ENCODE assay signal across 8 mouse cellular contexts in the genomic region with DNA sequence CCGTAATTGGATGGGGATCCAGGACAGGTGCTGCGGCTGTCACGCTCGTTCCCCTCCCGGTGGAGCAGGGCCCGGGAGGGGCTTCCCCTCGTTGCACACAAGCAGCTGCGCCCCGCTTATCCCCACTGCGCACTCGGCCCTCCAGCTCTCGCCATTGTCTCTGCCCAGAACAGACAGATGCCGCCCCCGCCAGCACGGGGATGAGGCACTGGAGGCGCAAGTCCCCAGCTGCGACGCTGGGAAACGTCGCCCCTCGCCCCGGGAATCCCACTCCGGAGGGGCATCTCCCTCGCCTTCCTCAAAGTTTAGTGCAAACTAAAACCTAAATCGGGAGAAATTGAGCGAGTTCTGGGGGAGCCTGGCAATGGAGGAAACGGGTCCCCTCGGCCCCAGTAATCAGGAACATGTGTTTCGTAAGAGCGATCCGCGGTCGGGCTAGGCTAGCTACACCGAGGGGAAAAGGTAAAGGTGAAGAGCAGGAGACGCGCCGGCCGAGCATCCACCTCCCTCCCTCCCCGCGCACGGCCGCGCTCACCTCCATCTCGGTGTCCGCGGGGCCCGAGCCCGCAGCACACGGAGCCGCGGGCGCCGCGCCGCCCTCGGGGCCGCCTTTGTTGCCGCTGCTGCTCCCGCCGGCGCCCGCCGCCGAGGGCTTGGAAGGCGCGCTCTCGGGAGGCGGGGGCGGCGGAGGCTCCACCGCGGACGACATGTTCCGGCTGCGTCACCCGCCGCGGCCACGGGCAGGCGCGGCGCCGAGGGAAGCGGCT. TPM values are rescaled to one million over a fixed set of nuclear protein-coding genes. Genes with fewer than 3 reads are reported as not detected.
DNase-seq lines count a peak whose midpoint lies in the region; ATAC-seq and TF ChIP-seq lines count a peak whose summit lies in the region.

No protein-coding gene starts in this region.

- no peaks in the 10 kb centered on the region for H3K27me3 ChIP-seq in forebrain, embryonic 14.5 days (replicated peaks; ENCODE audit: control insufficient read depth, insufficient read depth, low read length)
- H3K27me3 ChIP-seq in lung, embryonic 16.5 days (ENCODE audit: control insufficient read depth, insufficient read depth, low read depth, low read length), result no peaks in the 10 kb centered on the region

- H3K36me3 ChIP-seq in ES-E14 (ENCODE audit: control insufficient read depth, insufficient read depth, low read length, poor library complexity, severe bottlenecking), result peaks cover 6% of the 10 kb centered on the region
- H3K36me3 ChIP-seq in forebrain, embryonic 14.5 days (ENCODE audit: control insufficient read depth, insufficient read depth, low read length), result peaks cover 19% of the 10 kb centered on the region
- 0 out of 2 replicates have a peak, but pooled peaks cover 2% of the 10 kb centered on the region for H3K36me3 ChIP-seq in lung, embryonic 16.5 days (ENCODE audit: control insufficient read depth, insufficient read depth, low read length)

- WGBS in forebrain, embryonic 14.5 days, result under 1% methylated on average over 67 of the region's 84 CpGs
- WGBS in lung, embryonic 16.5 days, result under 1% methylated on average over 76 of the region's 84 CpGs

- ATAC-seq in forebrain, embryonic 14.5 days, result peak; percentile 74
- peak; percentile 59 for ATAC-seq in lung, embryonic 16.5 days (ENCODE audit: low read depth)

- intact Hi-C loops in heart, postnatal 10 days (cut with DNase I), result no loop called here

- H3K4me2 ChIP-seq in forebrain, embryonic 14.5 days (ENCODE audit: low read length), result peak overlapping the region; percentile 86
- H3K4me2 ChIP-seq in lung, embryonic 16.5 days (ENCODE audit: low read depth, low read length), result peak overlapping the region; percentile 84

- peak overlapping the region; percentile 79 to 85 for H3K4me3 ChIP-seq in ES-E14 (ENCODE audit: insufficient read depth in 1 of 2, low read depth in 1 of 2, low read length in 2 of 2, poor library complexity in 1 of 2, severe bottlenecking in 1 of 2)
- H3K4me3 ChIP-seq in forebrain, embryonic 14.5 days (ENCODE audit: low read depth, low read length), result peak overlapping the region; percentile 84
- H3K4me3 ChIP-seq in lung, embryonic 16.5 days (ENCODE audit: low read length), result peak overlapping the region; percentile 88

- H3K9ac ChIP-seq in ES-E14 (ENCODE audit: insufficient read depth, low read depth, low read length, poor library complexity, severe bottlenecking), result peak overlapping the region; percentile 83
- peak overlapping the region; percentile 95 for H3K9ac ChIP-seq in forebrain, embryonic 14.5 days (ENCODE audit: low read length)
- peak overlapping the region; percentile 92 for H3K9ac ChIP-seq in lung, embryonic 16.5 days (ENCODE audit: low read length)

- H3K9me3 ChIP-seq in ES-E14 (ENCODE audit: control insufficient read depth, insufficient read depth, low read depth, low read length), result no peaks in the 10 kb centered on the region
- H3K9me3 ChIP-seq in forebrain, embryonic 14.5 days (replicated peaks; ENCODE audit: control insufficient read depth, low read length), result no peaks in the 10 kb centered on the region
- no peaks in the 10 kb centered on the region for H3K9me3 ChIP-seq in lung, embryonic 16.5 days (ENCODE audit: control insufficient read depth, low read length)

- H3K4me1 ChIP-seq in ES-E14 (ENCODE audit: control insufficient read depth in 2 of 2, insufficient read depth in 2 of 2, low read length in 2 of 2, poor library complexity in 1 of 2), result peaks cover 2 to 6% of the 10 kb centered on the region in 2 experiments; a peak in 3 of 4 replicates
- peaks cover 6% of the 10 kb centered on the region; the same call in 1 of the 2 replicates for H3K4me1 ChIP-seq in forebrain, embryonic 14.5 days (ENCODE audit: control insufficient read depth, insufficient read depth, low read length)
- peaks cover 3% of the 10 kb centered on the region for H3K4me1 ChIP-seq in lung, embryonic 16.5 days (replicated peaks; ENCODE audit: control insufficient read depth, insufficient read depth, low read length)

- DNase-seq in ES-E14 (ENCODE audit: low read depth, low spot score), result no peak
- DNase-seq in cerebellum, adult 11 months, result peak; percentile 44
- peak; percentile 77 for DNase-seq in forebrain, embryonic 14.5 days (ENCODE audit: low spot score)
- peak; percentile 52 to 58 for DNase-seq in heart, postnatal 10 days
- DNase-seq in layer of hippocampus, adult 8-10 months (ENCODE audit: low spot score in 2 of 2), result peak; percentile 55
- DNase-seq in ovary, postnatal 10 days (ENCODE audit: low spot score), result peak; percentile 7
- DNase-seq in thymus, postnatal 0 days (ENCODE audit: low spot score), result peak; percentile 68

- H3K27ac ChIP-seq in ES-E14 (ENCODE audit: insufficient read depth, low read depth, low read length, poor library complexity, severe bottlenecking), result peak overlapping the region; percentile 80
- H3K27ac ChIP-seq in forebrain, embryonic 14.5 days (ENCODE audit: low read depth, low read length), result peak overlapping the region; percentile 99
- H3K27ac ChIP-seq in lung, embryonic 16.5 days (ENCODE audit: low read length), result peak overlapping the region; percentile 98

- in situ Hi-C loops in ES-E14 (cut with MboI; ENCODE audit: low sequenced_read_pairs in 2 of 2, unreplicated experiment in 2 of 2), result loop anchor here in 1 of 2 experiments (25.0 kb wide), 1 partner anchor 1051 kb away; no protein-coding TSS in a partner anchor

TF ChIP-seq in ES-E14, 5 proteins besides CTCF, POLR2A, EP300 and RAD21:
- TF ChIP-seq HCFC1 (IDR thresholded peaks at IDR 0.05; ENCODE audit: borderline replicate concordance, insufficient read depth, low read length) (peak; percentile 15; the same call in 1 of the 2 replicates), ZNF384 (IDR thresholded peaks at IDR 0.05; ENCODE audit: low read depth, low read length) (no peak), ZC3H11A (IDR thresholded peaks at IDR 0.05; ENCODE audit: borderline replicate concordance, low read depth, low read length) (no peak), CHD2 (IDR thresholded peaks at IDR 0.05; ENCODE audit: low read depth, low read length) (no peak), MAFK (IDR thresholded peaks at IDR 0.05; ENCODE audit: insufficient read depth, low read depth, low read length) (no peak)

RNA-seq across cellular contexts. Expression of a gene that starts 0.7 kb away (rescaled TPM):
- total RNA-seq in ES-E14 (2012; rRNA removed), result 67.9 and 103 TPM in 2 replicates
- 70.3 and 73.6 TPM in 2 replicates for polyA plus RNA-seq in forebrain, embryonic 14.5 days (2014; fragmentation: Nextera tagmentation; extraction: Ambion mirVana)
- total RNA-seq in heart, postnatal 10 days (2021), result 10 to 100 TPM; 40.4 to 44.6 TPM
- 10 to 100 TPM; 52.2 to 60.2 (median 56.5) TPM for total RNA-seq in layer of hippocampus, adult 8-10 months (2022)
- polyA plus RNA-seq in lung, embryonic 16.5 days (2015; fragmentation: Nextera tagmentation; extraction: Ambion mirVana), result 53.0 and 58.7 TPM in 2 replicates
- polyA plus RNA-seq in thymus, postnatal 0 days (2015; fragmentation: Nextera tagmentation; extraction: Ambion mirVana), result 86.7 and 91.3 TPM in 2 replicates
